Mouse (Mus musculus): ENCODE data around the gene Serinc1.

DNA sequence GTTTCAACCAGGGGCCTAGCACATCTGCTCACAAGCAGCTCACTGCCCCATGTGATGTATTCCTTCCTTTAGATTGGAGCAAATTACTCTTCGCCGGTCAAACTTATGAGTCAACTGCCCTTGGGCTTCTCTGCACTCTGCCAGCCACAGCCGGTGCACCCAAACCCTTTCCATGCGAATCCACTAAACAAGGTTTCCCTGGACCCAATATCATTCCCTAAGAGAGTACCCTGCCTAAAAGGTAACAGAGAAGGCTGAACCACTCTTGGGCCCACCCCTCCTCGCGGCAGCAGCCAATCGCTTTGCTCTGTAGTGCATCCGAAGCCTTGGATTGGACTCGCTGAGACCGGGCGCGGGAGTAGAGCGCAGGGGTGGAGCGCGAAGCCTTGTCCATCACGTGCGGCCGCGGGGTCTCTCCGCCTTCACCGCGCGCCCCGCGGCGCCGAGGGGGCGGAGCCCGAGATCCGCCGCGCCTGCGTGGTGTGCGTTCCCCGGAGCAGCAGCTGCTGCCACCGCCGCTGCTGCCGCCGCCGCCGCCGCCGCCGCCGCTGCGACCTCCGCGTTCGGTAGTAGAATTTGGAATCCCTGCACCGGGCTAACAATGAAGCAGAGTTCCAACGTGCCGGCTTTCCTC, 46.3 kb downstream of the Serinc1 start, which contains the start of gene Hsf2:
- no peak for TF ChIP-seq CTCF (IDR thresholded peaks at IDR 0.05; ENCODE audit: low read depth, low read length)
- peak; percentile 75; the same call in 1 of the 2 replicates for TF ChIP-seq POLR2A (IDR thresholded peaks at IDR 0.05; ENCODE audit: extremely low read depth, insufficient read depth, low read length)

All from liver, adult 2 months (tissue).